Mouse (Mus musculus): ENCODE measurements at regions not wholly inside any gene's neighbourhood (a gene's known extent, or its start where the extent isn't known, plus 50 kb on each side); places are given as distances from the start of the nearest gene placed in this dataset.

GRCm38 (mm10) chr4:81505096-81505495 is 62.5 kb upstream of the Mpdz start:
- no peak for TF ChIP-seq CTCF (IDR thresholded peaks at IDR 0.05)
- no peak for TF ChIP-seq POLR2A (IDR thresholded peaks at IDR 0.05; ENCODE audit: insufficient read depth, low read depth, low read length)
